ENCODE assay signal across 9 mouse cellular contexts in the genomic region with DNA sequence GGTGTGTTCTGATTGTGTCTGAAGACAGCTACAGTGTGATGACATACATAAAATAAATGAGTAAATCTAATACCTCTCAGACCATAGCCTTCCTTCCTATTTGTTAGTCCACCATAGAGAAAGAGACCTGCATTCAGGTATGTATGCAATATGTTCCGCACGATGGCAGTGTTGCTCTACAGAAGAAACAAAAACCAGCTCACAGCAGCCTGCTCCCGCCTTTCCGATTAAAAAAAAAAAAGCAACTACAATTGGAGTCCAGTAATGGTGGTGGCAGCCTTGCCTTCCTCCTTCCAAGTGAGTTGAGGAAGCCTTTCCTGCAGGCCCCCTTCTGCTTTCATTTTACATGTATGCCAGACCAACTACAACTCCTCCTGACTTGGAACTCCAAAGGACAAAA.
DNase-seq lines count a peak whose midpoint lies in the region; ATAC-seq and TF ChIP-seq lines count a peak whose summit lies in the region.
"Had no signal": no experiment of that assay in that cellular context is flagged by ENCODE, and none has a peak within 500 bp of the region (broad histone marks: within the 10 kb centered on the region; RNA-seq: fewer than 3 reads in every experiment).

No protein-coding gene starts in this region.

- H3K27ac ChIP-seq in midbrain, embryonic 15.5 days, result 0 out of 2 replicates have a peak overlapping the region, but pooled peaks have one; percentile 29
- H3K27ac ChIP-seq in midbrain, embryonic 11.5 days (ENCODE audit: low read depth, low read length), result no peak overlapping the region
- H3K27ac ChIP-seq in limb, embryonic 11.5 days (replicated peaks; ENCODE audit: low read depth, low read length), result no peak overlapping the region
- H3K27ac ChIP-seq in thymus, adult 2 months (ENCODE audit: control insufficient read depth, insufficient read depth, low read length), result no peak overlapping the region

- H3K36me3 ChIP-seq in midbrain, embryonic 15.5 days (replicated peaks), result no peaks in the 10 kb centered on the region
- H3K36me3 ChIP-seq in midbrain, embryonic 11.5 days (ENCODE audit: control insufficient read depth, insufficient read depth, low read length), result no peaks in the 10 kb centered on the region
- H3K36me3 ChIP-seq in limb, embryonic 11.5 days (ENCODE audit: control insufficient read depth, insufficient read depth, low read length), result peaks cover 2% of the 10 kb centered on the region; the same call in 1 of the 2 replicates
- no peaks in the 10 kb centered on the region for H3K36me3 ChIP-seq in thymus, adult 2 months (ENCODE audit: control insufficient read depth, insufficient read depth, low read length)

- H3K9ac ChIP-seq in midbrain, embryonic 15.5 days, result no peak overlapping the region
- H3K9ac ChIP-seq in midbrain, embryonic 11.5 days (ENCODE audit: low read length), result no peak overlapping the region
- no peak overlapping the region for H3K9ac ChIP-seq in limb, embryonic 11.5 days (ENCODE audit: low read length)
- H3K9ac ChIP-seq: limb, embryonic 15.5 days had no signal

- no peak overlapping the region for H3K4me2 ChIP-seq in midbrain, embryonic 15.5 days
- no peak overlapping the region for H3K4me2 ChIP-seq in midbrain, embryonic 11.5 days
- no peak overlapping the region for H3K4me2 ChIP-seq in limb, embryonic 11.5 days (ENCODE audit: low read depth, severe bottlenecking)

- 61% methylated on average over 4 of the region's 4 CpGs for WGBS in midbrain, embryonic 15.5 days
- WGBS in midbrain, embryonic 11.5 days, result 77% methylated on average over 4 of the region's 4 CpGs
- WGBS in limb, embryonic 11.5 days, result 75% methylated on average over 4 of the region's 4 CpGs
- 97% methylated on average over 4 of the region's 4 CpGs for WGBS in thymus, adult 2 months

- no peaks in the 10 kb centered on the region for H3K27me3 ChIP-seq in midbrain, embryonic 15.5 days (replicated peaks)
- H3K27me3 ChIP-seq in midbrain, embryonic 11.5 days (ENCODE audit: control insufficient read depth, insufficient read depth, low read length), result no peaks in the 10 kb centered on the region
- H3K27me3 ChIP-seq in limb, embryonic 11.5 days (ENCODE audit: control insufficient read depth, insufficient read depth, low read length), result no peaks in the 10 kb centered on the region
- no peaks in the 10 kb centered on the region for H3K27me3 ChIP-seq in thymus, adult 2 months (ENCODE audit: control insufficient read depth, insufficient read depth, low read length)
- H3K27me3 ChIP-seq: limb, embryonic 15.5 days had no signal

- H3K4me1 ChIP-seq in midbrain, embryonic 15.5 days, result no peaks in the 10 kb centered on the region
- no peaks in the 10 kb centered on the region for H3K4me1 ChIP-seq in midbrain, embryonic 11.5 days (ENCODE audit: control insufficient read depth, insufficient read depth, low read length)
- no peaks in the 10 kb centered on the region for H3K4me1 ChIP-seq in limb, embryonic 11.5 days (ENCODE audit: control insufficient read depth, insufficient read depth, low read length)
- H3K4me1 ChIP-seq in thymus, adult 2 months (replicated peaks; ENCODE audit: control insufficient read depth, insufficient read depth, low read length), result no peaks in the 10 kb centered on the region
- H3K4me1 ChIP-seq: limb, embryonic 15.5 days had no signal

- H3K9me3 ChIP-seq in midbrain, embryonic 15.5 days, result no peaks in the 10 kb centered on the region
- no peaks in the 10 kb centered on the region for H3K9me3 ChIP-seq in midbrain, embryonic 11.5 days (ENCODE audit: control insufficient read depth, low read length)
- H3K9me3 ChIP-seq in limb, embryonic 11.5 days (ENCODE audit: control insufficient read depth, low read length), result no peaks in the 10 kb centered on the region
- H3K9me3 ChIP-seq: limb, embryonic 15.5 days had no signal

- ATAC-seq in midbrain, embryonic 15.5 days (replicated peaks), result no peak
- no peak for ATAC-seq in midbrain, embryonic 11.5 days (ENCODE audit: low FRiP score)
- no peak for ATAC-seq in limb, embryonic 11.5 days (ENCODE audit: insufficient number of reproducible peaks, low FRiP score, low TSS enrichment, low read depth)
- ATAC-seq in erythroid progenitor cell, adult 5-6 weeks (replicated peaks; ENCODE audit: low FRiP score, poor library complexity, severe bottlenecking), result no peak

- DNase-seq in gastrocnemius, postnatal 25 days, result peak; percentile 41
- no peak for DNase-seq in gastrocnemius, adult 18-20 months (ENCODE audit: low spot score)
- DNase-seq in midbrain, embryonic 11.5 days (ENCODE audit: low spot score, missing footprints), result no peak
- DNase-seq in limb, embryonic 11.5 days (ENCODE audit: low spot score), result peak; percentile 49
- DNase-seq in retina, postnatal 7 days (ENCODE audit: low read depth, low spot score), result peak; percentile 31
- no peak for DNase-seq in thymus, adult 2 months

- no peak overlapping the region for H3K4me3 ChIP-seq in midbrain, embryonic 15.5 days
- no peak overlapping the region for H3K4me3 ChIP-seq in midbrain, embryonic 11.5 days (ENCODE audit: low read depth, low read length)
- H3K4me3 ChIP-seq in limb, embryonic 11.5 days (ENCODE audit: low read depth, low read length), result no peak overlapping the region
- no peak overlapping the region for H3K4me3 ChIP-seq in thymus, adult 2 months (ENCODE audit: control insufficient read depth, insufficient read depth, low read length)

- TF ChIP-seq POLR2A in thymus, adult 2 months (IDR thresholded peaks at IDR 0.05; ENCODE audit: control insufficient read depth, extremely low read depth, insufficient read depth, low read length, poor library complexity), result no peak

- TF ChIP-seq CTCF in thymus, adult 2 months (IDR thresholded peaks at IDR 0.05; ENCODE audit: borderline replicate concordance, control insufficient read depth, extremely low read depth, insufficient read depth, low read length, poor library complexity), result no peak

Comparison
In these comparisons a context has a peak if more than half of its experiments do, and no peak if none do; other contexts are left out.
1. DNase-seq: peak in gastrocnemius, postnatal 25 days (single experiment), limb, embryonic 11.5 days (single experiment) and retina, postnatal 7 days (single experiment); none in gastrocnemius, adult 18-20 months (single experiment), midbrain, embryonic 11.5 days (single experiment) and thymus, adult 2 months (single experiment).